Mouse (Mus musculus): ENCODE data around the gene Gm17349.
A peak's percentile ranks its signal among the peaks of the same experiment; 100 is the strongest.

DNA sequence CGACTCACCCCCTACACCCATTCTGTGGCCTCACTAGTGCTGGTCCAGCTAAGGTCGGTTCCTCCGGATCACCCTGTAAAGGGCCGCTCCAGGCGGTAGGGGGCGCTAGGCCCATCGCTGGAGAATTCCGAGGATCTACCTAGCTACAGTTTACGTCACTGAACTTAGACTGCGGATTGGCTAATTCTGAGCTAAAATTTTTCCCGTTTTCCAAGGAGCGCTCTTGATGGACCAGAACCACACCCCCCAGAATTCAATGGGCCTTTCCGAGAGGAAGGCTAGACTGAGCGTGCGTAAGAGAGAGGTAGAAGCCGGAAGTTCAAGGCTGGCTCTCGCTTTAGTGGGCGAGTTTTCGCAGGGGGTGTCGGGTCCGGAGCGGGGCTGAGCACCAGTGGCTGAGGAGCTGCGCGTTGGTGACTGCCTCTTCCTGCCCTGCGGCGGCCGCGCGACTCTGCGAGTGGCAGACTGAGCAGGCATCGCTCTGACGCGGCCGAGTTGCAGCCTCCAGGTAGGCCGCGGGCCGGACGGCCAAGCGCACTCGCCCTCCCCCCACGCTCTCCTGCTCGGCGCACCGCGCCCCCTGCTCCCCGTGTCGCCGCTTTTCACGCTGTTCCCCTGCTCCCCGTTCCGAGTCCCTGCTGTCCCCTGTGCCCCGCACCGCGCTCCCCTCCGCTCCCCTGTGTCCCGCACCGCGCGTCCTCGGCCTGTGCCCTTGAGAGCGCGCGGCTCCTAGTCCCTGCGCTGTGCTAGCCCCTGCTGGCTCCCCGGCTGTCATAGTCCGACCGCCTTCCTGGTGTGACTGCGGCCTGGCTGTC lies 20.3 kb upstream of the Gm17349 start, which contains the start of gene Cox14:
- TF ChIP-seq CTCF (IDR thresholded peaks at IDR 0.05; ENCODE audit: low read depth) (peak; percentile 95), EP300 (IDR thresholded peaks at IDR 0.05; ENCODE audit: low read depth) (peak; percentile 37; the same call in 1 of the 2 replicates)
